Mouse (Mus musculus) brain, embryonic 14.5 days (tissue): ENCODE results near the gene Slc45a1.

Experiments used
- CTCF ChIP-seq: fragments of 200-500 bp; IDR thresholded peaks from 2 replicates; pipeline ENCODE4 v1.5.1; 2012; ENCODE audit warnings: inconsistent platforms, mild to moderate bottlenecking, moderate library complexity, borderline replicate concordance; ENCODE audit not compliant: insufficient read depth, insufficient read length; ENCODE audit errors: extremely low read depth
- POLR2A ChIP-seq: fragments of 200-500 bp; IDR thresholded peaks from 2 replicates; pipeline ENCODE4 v1.6.1; 2012; ENCODE audit warnings: mild to moderate bottlenecking, inconsistent platforms, borderline replicate concordance; ENCODE audit not compliant: poor library complexity, insufficient read depth, insufficient read length, severe bottlenecking; ENCODE audit errors: extremely low read depth

- TF ChIP-seq POLR2A (no peak), CTCF (no peak)
Measured at GRCm38 (mm10) chr4:150613715-150614114, 38.3 kb downstream of the Slc45a1 start.
